Mouse (Mus musculus) regulatory T cell (primary cell): ENCODE data around the gene Tmprss4.

Experiments used
- in situ Hi-C: fragments of 300-600 bp; cut with MboI, MseI; formaldehyde crosslinking; loops from one replicate; pipeline ENCODE4 v1.15.1; 2025; ENCODE audit warnings: high pct_unique_total_duplicates

Gene Tmprss4

DNA sequence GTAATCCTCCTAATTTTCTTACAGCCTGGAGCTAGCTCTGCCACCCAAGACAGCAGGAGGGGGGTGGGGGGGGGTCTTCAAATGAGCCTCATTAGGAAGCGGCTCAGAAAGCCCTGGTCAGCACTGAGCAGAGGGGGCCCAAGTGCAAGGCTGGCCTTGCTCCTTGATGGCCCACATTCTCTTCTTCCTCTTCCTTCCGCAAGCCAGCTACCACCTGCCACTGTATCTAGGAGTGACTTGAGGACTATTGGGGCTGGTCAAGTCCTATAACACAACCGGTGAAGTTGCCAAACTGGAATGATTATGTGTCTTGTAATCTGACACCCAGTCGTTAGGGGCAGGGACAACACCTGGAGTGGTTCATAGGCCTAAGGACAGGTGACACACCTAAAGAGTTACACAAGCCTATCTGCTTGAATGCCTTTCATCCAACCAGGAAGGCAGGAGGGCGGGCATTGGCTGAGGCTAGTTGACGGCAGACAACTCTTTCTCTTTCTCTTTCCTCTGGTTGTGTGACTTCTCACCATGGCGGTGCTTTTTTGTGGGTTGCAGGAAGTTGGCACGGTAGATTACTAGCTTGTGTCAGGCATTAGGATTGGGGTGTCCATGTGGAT lies at the start of gene Tmprss4:
TSS of gene Tmprss4 (minus strand) at position 296 of the 614 bp plus-strand sequence.
- in situ Hi-C loops, result no loop called here

DNA sequence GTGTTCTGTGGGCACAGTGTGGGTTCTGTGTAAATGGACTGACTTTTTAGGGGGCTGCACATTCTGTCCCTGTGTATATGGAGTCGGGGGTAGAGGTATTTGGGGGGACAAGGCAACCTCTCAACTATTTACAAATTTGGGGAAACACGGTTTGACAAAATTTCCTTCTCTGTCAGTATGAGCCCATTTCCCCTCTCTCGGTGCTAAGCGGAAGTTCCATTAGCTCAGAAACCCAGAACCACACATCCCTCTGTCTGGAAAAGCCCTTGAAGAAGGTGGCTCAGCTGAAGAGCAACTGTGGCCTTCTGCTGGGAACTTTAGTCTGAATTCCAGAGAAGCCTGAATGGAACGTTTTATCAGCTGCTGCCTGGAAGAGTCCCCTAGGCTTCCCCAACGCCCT lies 48.5 kb upstream of the Tmprss4 start:
- in situ Hi-C loops, result no loop called here

DNA sequence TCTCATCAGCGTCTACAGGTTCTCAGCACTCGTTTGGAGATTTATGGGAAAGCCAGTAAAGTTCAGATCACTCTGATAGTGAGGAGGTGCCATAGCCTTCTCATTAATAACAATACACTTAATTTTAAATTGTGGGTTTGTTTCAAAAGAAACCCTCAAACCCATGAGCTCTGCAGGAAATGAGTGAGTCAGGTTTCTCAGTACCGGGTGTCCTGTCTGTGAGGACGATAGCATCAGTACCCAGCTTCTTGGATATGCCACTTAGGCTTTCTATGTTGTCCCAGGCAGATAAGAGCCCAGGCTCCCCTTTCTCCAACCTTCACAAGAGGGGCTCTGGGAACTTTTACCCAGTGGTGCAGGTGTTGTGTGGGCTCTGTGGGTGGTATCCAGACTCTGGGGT lies 48.1 kb upstream of the Tmprss4 start:
- in situ Hi-C loops, result no loop called here

DNA sequence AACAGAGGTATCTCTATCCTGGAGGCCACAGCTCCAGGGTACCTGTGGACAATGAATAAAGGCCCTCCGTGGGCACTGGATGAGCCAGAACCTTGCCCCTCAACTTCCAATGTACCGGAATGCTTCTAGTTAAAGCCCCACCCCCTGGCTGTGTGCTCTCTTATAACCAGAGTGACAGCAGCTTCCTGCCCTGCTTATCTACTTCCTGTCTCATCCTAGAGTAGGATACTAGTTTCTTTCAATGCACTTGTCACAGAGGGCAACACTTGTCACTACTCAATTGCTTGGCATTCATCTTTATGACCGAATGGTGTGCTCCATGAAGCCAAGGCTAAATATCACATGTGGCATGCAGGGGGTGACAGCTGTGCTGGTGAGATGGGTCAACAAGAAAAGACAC lies 47.4 kb upstream of the Tmprss4 start:
- in situ Hi-C loops, result no loop called here

DNA sequence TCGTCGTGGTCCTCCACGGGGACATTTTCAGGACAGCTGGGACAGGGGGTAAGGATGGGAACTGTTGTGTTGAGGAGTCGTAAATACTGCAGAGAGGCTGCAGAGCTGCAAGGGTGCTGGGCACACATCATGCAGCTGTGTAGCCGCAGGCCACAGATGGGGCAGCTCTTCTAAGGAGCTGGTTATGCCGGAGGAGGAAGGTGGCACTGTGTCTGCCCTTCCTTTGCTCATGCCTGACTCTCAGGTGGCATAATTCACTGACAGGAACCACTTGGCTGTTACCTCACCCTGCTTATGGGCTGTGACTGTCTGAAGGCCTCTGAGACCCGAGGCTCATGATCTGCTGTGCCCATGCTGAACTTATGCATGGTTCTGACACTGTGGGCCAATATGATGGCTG lies 46.4 kb upstream of the Tmprss4 start:
- in situ Hi-C loops, result no loop called here

DNA sequence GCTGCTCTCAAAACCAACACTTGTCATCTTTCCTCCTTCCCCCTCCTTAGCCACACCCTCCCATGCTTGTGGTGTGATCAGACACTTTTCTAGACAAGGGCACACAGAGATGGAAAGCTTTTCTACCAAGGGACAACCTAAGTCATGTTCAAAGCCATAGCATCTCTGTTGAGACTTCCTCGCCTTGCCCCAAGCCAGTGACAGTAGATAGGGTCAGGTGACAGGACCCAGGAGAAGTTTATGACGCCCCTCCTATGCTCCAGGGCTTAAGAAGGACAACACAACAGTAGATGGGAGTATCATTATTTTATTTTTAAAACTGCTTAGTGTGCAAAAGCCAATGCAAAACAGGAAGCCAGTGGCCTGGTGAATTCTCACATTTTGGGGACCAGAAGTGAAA lies 43.6 kb upstream of the Tmprss4 start:
- in situ Hi-C loops, result no loop called here

DNA sequence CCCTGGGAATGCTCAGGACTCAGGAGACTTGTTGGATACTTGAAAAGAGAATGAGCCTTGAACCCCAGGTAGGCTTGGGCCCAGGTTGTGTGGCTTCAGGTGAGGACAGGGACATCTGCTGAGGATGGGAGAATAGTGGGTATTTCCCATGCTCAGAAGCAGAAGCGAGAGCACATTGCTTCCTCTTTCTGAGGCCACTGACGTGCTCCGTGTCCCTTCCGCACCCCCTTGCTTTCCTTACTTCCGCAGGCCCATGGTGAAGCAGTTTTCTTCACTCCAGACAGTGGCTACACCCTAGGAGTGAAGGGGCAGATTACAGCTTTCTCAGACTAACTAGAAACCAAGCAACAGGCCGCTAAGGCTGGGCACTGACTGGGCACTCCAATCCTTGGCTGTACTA lies 42.2 kb upstream of the Tmprss4 start:
- in situ Hi-C loops, result no loop called here

DNA sequence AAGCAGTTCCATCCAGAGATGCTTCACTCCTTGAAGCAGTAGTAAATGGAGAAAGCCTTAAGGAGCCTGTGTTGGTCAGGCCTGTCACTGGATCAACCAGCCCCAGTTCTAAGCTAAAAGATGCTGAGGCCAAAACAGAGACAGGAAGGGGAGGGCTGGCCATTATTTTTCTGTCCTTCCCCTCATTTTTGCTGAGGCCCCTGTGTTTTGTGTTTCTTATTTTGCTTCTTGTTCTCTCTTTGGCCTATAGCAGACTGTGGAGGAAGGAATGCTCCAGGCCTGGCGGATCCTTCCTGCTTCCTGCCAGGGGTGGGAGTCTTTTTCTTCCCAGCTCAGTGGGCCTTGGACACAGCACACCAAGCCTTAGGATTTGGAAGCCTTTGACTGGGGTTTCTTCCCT lies 41.5 kb upstream of the Tmprss4 start:
- in situ Hi-C loops, result no loop called here

DNA sequence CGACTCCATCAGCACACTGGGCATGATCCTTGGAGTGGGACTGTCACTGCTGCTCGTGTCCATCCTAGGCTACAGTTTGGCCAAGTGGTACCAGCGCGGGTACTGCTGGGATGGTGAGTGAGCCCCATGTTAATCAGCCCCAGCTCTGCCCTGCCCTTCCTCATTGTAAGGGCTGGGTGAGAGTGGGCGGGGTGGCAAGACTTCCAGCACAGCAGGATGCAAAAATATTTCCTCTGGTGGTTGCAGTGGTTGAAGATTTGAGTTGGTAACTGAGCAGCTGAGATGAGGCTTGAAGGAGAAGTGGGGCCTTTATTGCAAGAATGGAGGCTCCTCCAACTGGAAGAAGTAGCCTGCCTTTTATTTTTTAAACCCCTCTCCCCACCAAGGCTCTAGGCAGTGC lies 37.5 kb upstream of the Tmprss4 start:
- in situ Hi-C loops, result no loop called here

DNA sequence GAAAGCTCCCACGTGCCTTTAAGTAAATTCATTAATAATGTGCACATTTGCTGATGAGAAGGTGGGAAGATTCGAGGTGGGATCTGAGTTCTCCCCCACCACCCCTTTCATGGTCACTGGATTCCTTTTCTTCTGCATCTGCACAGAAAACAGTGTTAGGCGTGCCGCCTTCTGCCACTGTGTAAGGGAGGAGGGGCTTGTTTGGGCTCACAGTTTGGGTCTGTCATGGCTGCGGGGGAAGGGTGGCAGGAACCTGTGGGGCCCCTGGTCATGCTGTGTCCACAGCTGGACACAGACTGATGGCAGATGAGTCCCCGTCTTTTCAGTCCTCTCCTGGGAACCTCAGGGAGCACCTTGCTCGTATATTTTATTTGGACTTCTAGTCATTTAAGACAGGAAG lies 32.9 kb upstream of the Tmprss4 start:
- in situ Hi-C loops, result no loop called here

DNA sequence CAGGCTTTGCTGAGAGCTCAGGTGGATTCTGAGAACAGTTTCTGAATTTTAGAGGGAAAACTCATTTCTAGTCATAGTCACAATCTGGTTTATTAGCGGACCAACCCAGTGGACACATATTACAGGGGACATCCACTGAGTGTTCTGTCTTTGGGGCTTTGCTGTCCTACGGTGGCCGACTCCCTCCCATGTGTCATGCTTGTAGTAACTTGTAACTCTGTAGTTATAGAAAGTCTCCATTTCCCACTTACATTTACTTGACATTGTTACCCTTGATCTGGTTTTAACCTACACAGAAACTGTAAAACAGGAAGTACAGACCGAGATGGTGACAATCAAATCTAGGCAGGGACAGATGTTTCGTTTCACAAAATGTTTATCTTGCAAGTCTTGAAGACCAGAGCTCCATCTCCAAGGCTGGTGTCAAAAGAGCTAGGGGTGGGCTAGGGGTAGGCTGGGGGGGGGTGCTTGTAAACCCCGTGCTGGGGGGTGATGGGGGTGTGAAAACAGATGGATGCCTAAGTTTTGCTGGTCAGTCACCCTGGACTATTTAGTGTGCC lies 31.9 kb upstream of the Tmprss4 start:
- in situ Hi-C loops, result no loop called here

DNA sequence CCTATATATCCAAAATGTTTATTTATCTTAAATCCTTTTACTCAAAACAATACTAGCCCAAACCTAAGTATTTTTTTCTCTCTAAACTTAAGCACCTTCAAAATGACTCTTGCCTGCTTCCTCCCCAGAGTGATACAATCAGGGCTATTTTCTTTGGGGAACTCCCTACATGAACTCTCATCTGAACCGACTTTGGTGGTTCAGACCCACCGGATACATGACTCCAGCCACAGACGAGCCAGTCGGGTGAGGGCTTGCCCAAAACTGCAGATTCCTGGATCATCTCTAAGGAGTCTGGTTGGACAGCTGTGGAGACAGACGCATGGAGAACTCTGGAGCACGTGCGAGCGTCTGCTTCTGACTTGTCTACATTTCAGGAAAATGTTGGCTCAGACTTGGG lies 25.5 kb upstream of the Tmprss4 start:
- in situ Hi-C loops, result no loop called here

DNA sequence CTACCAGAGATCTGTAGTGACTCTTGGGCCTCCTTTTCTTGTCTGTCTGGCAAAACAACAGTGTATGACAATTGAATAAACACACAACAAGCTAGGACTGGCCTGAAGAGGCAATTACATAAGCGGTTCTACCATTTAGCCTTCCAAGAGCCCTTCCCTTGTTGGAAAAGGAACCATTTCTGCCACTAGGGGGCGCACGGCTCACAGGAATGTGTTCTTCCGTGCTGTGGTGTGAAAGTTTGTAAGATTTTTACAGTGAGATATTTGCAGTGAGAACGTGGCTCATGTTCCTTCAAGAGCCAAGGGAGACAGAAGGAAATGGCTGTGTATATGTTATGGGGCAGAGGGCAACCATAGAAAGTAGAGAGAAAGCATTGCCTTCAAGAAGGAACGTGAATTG lies 17.7 kb upstream of the Tmprss4 start:
- in situ Hi-C loops, result loop anchor here (5.0 kb wide), 2 partner anchors 81 to 171 kb away; no protein-coding TSS in a partner anchor

DNA sequence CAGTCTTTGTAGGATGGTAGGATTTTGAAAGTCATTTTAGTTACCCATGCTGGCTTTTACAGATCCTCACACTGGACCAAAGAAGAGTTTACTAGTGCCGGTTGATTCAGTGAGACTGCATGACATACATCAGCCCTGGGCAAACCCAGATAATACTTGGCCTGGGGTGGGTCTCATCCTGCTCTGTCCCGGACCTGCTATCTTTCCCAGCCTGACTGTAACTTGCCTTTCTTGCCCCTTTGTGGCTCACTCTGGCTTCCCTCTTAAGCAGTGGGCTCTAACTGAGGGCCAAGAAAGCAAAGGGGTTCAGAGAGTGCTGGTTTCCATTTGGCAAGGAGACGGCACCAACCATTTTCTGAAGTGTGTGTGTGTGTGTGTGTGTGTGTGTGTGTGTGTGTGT lies 15.8 kb upstream of the Tmprss4 start:
- in situ Hi-C loops, result loop anchor here (5.0 kb wide), 2 partner anchors 83 to 173 kb away; no protein-coding TSS in a partner anchor

DNA sequence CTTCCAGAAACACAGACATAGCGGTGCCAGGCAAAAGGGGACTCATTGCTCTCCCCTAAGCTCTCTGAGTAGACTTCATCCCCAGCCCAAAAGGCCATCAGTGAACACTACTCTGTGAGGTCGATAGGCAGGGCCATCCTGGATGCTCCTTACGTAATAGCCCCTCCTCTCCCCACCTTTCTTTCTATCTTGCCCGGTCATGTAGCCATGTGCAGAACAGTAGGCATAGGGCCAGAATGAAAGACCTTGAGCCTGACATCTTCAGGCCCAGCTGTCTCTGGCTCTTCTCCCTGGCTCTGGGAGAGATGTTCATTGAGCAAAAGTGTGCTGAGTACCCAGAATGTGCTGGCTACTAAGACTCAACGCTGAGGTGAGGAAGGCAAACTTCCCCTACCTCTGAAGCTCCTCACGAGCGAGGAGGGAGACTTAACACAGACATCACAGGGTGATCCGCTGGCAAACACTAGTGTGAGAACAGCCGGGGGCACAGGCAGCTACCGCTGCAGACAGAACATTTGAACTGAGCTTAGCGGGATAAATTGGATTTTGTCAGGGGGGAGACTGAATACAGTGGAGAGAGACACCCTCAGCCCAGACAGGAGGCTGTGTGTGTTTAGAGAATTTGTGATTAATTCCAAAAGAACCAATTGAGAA lies 11.8 kb upstream of the Tmprss4 start:
- in situ Hi-C loops, result no loop called here

DNA sequence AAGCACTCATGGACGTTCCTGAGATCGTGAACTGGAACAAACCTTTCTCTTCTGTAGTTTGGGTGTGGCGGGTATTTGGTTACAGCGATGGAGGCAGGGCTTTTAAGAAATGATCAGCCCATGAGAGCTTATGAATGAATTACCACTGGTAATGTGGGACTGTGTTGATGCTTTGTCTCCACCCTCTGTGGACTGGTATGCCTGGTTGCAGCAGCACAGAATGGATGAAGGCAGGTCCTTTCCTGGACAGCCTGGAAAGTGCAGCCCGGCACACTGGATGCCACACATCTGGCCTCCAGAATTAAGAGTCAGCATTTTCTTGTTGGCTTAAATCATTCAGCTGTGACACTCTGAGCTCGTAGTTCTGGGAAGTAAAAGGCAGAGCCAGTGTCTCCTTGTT lies 8.1 kb upstream of the Tmprss4 start:
- in situ Hi-C loops, result no loop called here

DNA sequence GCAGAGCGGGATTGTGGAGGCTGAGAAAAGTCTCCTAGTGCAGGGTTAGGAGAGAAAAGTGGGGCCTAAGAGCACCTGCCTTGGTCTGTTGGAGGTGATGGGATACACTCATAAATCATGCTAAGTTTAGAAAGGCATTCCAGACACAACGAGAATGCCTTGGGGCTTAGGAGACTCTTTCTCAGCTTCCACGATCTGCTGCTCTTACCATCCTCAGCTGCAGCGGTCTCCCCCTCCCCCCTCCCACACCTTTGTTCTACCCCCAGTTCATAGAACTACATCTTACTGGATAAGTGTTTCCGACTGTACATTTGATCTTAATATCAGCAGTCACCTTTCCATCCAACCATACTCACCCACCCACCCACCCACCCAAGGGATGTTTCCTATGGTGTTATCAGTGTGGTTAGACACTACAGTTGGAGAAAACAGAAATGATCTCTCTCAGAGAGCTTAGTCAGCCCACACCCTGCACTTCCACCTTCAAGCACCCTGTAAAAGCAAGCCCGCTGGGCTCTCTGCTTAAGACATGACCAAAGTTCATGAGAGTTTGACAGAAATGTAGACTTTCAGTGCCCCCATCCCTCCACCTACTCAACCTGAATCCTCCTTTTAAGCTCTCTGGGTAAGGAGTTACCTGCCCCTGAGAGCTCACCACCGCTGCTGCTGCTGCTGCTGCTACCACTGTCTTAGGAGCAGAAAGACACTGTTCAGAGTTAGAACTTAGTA lies 3.3 kb upstream of the Tmprss4 start:
- in situ Hi-C loops, result no loop called here

DNA sequence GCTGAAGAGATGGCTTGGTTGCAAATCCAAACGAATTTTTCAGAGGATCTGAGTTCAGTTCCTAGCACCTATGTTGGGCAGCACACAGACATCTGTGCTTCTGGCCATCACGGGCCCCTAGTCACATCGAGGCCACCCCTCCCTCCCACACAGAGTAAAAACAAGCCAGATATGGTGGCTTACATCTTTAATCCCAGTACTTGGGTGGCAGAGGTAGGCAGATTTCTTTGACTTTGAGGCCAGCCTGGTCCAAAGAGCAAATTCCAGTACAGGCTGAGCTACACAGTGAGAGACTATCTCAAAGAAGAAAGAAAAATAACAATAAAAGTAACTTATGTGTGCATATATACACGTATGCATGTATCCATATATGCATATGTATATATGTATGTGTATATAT lies 2.2 kb upstream of the Tmprss4 start:
- in situ Hi-C loops, result no loop called here

DNA sequence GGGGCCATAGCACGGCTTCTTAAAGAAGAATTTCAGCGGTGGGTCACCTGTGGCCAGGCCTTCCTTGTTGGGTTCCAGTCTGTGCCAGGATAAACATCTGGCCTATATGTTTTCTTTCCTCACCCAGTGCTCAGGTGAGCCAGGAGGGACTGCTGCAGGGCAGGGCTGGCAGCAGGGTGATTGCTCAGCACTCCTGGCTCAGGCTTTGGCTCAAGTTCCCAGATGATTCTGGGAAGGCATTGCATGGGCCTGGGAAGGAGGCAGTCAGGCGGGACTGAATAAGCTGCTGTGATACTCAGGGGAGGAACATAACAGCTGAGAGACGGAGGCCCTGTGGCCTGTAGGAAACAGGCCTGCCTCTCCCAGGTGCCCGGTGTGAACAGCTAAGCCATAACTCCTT lies 1.3 kb upstream of the Tmprss4 start:
- in situ Hi-C loops, result no loop called here

DNA sequence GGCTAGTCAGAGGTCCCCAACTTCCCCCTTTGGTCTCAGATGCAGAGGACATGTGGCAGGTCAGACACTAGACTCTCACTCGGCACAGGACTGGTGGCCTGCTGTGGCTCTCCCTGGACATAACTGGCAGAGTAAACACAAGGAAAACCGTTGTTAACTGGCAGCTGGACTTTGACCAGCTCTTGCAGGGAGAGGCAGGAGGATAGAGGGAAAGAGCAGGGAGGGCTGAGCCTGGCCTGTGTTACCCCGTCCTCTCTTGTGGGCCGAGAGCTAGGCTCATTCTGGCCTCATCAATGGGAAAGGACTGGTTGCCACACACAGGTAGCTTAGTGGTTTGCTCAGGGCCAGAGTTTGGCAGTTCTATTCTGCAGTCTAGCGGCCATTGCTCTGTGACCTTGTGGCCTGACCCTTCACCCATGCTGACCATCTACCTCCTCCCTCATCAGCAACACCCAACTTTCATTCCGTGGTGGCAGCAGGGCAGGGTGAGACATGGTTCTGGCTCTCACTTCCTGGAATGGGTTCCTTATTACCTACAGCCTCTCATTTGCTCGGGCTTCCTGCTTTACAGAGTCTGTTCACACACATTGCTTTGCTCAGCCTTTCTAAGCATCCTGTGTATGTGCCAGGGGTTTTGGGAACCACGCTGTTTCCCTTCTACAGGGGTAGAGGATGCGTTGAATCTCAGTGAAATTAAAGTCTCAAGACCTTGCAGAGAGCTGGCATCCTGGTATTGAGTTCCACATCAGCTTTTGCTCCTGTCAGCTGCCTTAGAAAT lies 1.7 kb downstream of the Tmprss4 start:
- in situ Hi-C loops, result no loop called here

DNA sequence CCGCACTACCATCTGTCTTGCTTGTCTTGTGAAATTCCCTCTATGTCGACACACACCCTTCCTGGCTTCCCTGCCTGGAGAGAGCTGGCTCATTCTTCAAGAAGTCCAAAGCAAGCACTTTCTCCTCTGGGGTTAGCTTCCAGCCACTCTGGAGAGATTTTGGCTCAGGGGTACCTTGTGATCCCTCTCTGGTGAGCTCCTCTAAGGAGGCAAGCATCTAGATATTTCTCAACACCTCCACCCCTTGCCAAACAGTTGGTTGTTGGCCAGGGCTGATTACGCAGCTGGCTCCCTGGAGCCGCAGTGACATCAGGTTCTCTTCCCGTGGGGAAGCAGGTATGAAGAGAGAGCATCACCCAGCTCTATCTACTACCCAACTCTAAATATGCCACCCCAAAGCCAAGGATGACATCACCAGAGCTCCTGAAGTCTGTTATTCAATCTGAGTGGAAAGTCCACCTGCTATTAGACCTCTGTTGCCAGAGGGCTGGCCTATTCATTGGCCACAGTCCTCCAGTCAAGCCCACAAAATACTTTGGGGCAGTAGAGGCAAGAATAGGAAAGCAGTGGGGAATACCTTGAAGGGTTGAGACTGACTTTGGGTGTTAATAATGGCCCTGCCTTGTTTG lies 2.5 kb downstream of the Tmprss4 start:
- in situ Hi-C loops, result no loop called here
